Mouse (Mus musculus): ENCODE data around the gene Ascl1.
A peak's percentile ranks its signal among the peaks of the same experiment; 100 is the strongest.

The Ascl1 gene

DNA sequence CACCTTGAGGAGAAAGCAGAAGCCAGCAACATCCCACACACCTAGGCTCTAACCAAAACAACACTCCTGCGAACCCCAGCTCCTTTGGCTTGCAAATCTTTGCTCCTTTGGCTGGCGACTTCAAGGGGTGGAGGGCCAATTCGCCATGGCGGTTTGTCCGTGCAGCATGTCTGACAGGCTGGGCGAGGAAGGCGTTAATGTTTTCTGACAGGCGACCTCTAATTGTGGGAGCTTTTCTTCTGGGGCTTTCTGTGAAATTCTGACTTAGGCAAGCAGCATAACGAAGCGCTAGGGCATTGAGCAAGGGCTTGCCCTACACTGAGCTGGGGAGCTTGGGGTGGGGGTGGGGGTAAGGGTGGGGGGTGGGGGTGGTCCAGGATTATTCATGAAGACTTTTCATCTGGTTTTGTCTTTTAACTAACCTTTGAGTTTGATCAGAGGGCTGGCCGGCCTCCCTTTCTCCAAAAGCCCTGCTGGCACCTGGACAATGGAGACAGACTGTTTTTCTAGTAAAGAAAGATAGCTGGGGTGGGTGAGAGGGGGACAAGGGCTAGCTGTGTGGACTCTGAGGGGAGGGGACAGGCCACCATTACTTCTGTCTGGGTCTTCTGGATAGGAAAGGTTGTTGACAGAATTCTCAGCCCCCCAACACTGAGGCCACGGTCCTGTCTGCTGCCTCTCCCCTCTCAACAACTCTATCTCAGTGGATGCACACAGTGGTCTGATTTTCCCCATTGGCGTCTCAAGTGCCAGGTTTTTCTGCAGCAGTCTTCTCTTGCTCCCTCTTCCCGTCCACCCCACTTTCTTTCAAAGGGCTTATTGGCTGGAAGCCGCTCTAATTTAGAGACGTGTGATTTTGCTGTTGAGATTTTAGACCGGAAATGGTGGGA lies 8.4 kb downstream of the Ascl1 start:
- DNase-seq: peak; percentile 37

DNA sequence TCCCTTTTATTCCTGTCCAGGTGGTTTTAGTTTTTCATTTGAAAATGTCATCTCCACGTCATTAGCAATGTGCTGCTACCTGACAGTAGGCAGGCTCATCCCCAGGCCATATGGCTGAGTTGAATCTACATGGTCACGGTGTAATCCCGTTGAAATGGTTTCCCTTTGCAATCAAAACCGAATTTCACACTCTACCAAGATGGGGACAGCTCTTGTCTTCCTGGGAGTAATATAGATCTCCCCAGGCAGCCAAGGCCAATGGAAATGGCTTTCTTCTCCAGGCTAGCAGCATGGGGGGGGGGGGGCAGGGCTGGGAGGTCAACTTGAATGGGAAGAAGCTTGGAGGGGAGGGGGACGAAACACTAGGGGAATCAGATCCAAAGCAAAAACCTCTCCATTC lies 15.6 kb downstream of the Ascl1 start:
- DNase-seq: no peak

DNA sequence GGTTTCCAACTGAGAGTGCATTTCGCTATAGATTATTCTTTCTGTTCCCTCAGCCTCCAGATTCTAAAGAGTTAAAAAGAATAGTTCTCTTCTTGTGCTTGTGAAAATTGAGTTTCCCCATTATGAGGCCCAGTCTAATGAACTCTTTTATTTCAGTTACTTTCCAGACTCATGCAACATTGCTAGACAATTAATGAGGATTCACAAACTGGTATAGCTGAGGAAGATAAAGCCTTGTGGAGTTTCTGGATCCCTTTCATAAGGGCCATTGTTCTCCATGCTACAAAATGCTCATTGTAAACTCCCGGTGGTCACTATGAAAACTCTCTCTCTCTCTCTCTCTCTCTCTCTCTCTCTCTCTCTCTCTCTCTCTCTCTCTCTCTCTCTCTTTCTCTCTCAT lies 18.5 kb downstream of the Ascl1 start:
- no peak for DNase-seq

DNA sequence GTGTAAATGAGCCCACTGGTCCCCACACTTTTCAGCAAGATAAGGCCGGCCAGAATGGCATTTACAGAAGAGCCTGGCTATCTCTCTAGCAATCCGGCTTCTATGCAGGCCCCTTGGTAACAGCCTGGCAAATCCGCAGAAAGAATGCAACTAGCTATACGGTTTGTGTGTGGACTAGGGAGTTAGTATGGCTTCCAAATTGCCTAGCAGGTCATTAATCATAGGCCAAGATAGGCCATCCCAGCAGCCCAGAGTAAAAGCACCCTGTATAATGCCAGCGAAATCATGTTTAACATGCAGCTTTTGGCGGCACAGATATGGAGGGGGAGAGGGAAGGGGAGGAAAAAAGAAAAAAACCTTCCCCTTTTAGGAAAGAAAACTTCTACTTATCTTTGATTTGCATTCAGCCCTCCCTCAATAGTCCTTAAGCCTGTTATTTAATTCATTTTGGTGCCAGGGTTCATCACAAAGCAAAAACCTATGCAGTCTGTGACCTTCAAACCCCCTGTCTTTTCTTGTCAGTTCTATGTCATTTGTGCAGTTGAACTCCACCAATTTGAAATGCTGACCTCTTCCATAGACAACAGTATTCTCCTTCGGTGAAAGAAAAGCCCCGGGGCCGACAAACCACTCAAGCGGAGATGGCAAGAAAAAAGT lies 19.9 kb downstream of the Ascl1 start:
- no peak for DNase-seq

DNA sequence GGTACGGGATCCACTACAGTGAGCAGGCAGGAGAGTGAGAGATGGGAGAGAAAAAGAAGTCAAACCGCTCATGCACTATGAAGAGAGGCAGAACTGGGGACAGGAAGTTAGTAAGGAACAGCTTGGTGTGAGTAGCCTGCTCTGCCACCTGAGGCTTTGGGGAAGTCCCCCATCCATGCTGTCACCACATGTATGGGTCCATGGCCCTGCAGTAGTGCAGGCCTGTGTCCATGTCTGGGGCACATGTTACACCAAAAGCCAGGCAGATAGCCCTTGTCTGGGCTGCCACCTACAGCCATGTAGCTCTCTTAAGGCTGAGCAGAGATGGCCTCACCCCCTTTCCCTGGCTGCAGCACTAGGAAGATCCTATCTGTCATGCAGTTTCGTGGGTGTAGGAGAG lies 42.7 kb downstream of the Ascl1 start:
- no peak for DNase-seq

DNA sequence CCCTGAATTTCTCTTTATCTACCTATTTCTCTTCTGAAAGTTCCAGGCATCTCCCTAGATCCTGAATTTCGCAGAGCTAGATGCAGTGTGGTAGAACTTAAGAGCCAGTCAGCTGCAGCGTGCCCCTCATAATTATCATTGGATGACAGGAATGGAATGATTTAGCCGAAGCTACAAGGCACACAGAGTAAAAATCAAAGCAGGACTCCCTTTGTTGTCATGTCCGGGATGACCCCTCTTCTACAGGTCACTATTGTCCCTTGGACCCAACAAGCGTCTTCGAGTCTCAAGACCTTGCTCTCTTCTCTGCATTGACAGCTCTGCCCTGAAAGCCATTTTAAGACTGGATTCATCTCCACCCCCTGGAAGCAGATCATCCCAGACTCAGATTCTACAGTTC lies 44.1 kb downstream of the Ascl1 start:
- no peak for DNase-seq

DNA sequence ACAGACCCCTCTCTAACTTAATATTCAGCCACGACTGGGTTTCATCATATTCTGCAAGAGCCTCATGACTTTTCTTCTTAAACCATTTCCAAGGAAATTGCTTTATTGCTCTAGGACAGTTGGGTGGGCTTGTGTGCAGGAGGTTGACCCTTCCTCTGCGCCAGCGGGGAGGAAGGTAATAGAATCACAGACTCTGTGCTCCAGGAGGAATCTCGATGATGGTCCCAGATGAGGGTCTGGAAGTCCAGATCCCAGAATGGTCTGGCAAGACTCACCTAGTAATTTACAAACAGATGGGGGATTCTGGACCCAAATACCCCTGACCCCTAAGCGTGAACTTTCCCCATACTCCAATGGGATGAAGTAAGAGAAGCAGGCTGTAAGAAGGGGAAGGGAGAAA lies 45.2 kb downstream of the Ascl1 start:
- DNase-seq: no peak

DNA sequence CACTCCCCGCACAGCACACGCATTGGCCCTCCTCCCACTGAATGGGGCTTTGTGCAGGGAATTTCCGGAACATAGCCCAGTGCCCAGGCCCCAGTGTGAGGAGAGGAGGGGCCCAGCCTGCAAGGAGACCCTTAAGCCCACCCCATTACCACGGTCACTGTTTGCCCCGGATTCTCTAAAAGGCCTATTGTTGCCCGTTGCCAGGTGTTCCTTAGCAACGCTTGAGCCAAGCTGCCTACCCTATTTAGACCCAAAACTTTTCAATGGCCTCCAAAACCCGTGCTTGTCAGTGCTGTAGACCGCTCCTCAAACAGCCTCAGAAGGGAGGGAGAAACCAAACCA lies 45.7 kb downstream of the Ascl1 start:
- DNase-seq: peak; percentile 53

DNA sequence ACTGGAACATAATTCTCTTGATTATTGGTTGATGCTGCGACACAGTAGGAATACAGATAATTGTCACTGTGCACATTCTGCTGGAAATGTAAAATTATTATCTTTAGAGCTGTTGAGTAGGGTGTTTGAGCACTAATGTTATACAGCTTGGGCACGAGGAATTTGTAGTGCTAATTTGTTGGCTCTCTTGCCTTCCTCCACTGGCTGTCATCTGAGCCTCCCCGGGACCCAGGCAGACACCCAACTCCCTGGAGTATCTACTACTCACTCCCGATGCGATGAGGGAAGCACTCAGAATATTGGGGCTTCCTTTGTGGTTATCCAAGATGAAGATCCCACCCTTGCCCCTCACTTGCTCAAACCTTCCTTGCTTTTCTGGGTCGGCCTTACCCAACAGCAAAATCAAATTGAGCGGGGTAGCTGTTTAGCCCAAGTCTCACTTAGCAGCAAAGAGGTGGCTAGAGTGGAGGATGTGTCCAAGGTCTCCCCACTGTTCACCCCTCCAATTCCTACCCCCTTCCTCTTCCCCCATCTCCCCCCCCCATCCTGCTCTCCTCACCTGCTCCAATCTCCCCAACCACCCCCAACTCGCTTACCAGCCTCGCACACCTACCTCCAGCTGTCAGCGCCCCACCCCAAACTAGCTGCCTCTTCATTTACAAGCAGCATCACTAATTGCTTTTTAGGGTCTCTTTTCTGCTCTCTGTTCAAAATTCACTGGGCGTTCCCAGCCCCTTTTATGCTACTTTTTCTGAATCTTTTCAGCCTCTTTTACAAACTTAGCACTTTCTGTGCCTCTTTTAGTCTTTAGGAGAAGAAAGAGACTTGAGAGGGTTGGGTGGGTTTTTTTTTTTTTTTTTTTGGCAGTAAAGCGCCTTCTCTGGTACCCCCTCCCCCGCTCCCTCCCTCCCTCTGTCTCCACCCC lies 46.4 kb downstream of the Ascl1 start:
- peak; percentile 16 for DNase-seq

DNA sequence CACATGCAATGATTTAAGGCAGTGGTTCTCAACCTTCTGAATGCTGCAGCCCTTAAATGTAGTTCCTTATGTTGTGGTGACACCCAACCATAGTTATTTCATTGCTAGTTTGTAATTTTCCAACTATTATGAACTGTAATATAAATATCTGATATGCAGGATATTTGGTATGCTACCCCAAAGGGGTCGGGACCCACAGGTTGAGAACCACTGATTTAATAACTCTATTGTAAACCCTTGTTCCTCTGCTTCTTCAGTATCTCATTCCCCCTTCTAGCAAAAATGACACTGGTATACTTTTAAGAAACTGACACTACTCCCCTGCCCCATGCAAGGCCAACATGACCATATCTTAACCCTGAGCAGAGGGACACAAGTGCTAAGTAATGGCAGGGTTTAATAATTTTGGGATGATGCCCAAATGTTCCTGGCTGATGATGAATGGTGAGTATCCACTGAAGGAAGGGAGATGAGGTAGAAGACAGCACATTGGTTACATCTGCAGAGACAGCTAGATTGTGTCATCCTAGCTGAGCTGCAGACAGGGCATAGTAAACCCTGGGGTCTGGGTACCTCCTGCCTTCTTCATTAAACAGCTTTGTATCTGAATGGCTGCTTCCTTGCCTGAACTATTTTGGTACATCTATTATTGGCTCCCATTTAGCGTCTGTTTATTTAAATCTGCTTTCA lies 47.2 kb downstream of the Ascl1 start:
- no peak for DNase-seq

All from right cerebral cortex, postnatal 25 days (tissue).